Mouse (Mus musculus) embryonic fibroblast, embryonic 13.5 days (primary cell): ENCODE data around the gene Klrb1b. TPM values are rescaled to one million over a fixed set of nuclear protein-coding genes. Genes with fewer than 3 reads are reported as not detected.

ENCODE experiments used
- H3K27ac ChIP-seq: 2 replicates; pipeline ENCODE4 v1.5.1; 2012; ENCODE audit warnings: low read length, control low read depth, inconsistent platforms; ENCODE audit not compliant: insufficient read depth
- H3K4me1 ChIP-seq: 2 replicates; pipeline ENCODE4 v1.6.1; 2011; ENCODE audit warnings: low read length; ENCODE audit not compliant: control insufficient read depth, insufficient read depth
- H3K4me3 ChIP-seq: 2 replicates; pipeline ENCODE4 v1.5.1; 2011; ENCODE audit warnings: mild to moderate bottlenecking, control low read depth, low read length; ENCODE audit not compliant: insufficient read depth
- CTCF ChIP-seq: IDR thresholded peaks from 2 replicates; pipeline ENCODE4 v1.5.1; 2011; ENCODE audit warnings: mild to moderate bottlenecking, control low read depth, low read length, moderate library complexity, borderline replicate concordance; ENCODE audit not compliant: insufficient read depth
- POLR2A ChIP-seq: IDR thresholded peaks from 2 replicates; pipeline ENCODE4 v1.6.1; 2011; ENCODE audit warnings: low read depth, mild to moderate bottlenecking, control low read depth, low read length, moderate library complexity
- polyA plus RNA-seq: library from polyadenylated mRNA; stranded (reverse); fragments of >200 nt; gene quantifications from 2 replicates; pipeline ENCODE4 v1.2.4, GENCODE M21; 2011; ENCODE audit warnings: low read depth; ENCODE audit not compliant: missing spikeins, insufficient read length

Klrb1b gene
- polyA plus RNA-seq, 1 experiment = not detected

- no peaks in the 10 kb centered on the region for H3K4me1 ChIP-seq
- no peak overlapping the region for H3K4me3 ChIP-seq
- TF ChIP-seq POLR2A = no peak
- no peak for TF ChIP-seq CTCF
Observed at GRCm38 (mm10) chr6:128850671-128851070, 24.5 kb upstream of the Klrb1b start.

GRCm38 (mm10) chr6:128849902-128850301, 23.8 kb upstream of the Klrb1b start:
- TF ChIP-seq CTCF = peak; percentile 36; the same call in 1 of the 2 replicates
- TF ChIP-seq POLR2A = no peak
- H3K4me3 ChIP-seq = no peak overlapping the region
- H3K27ac ChIP-seq = no peak overlapping the region
- H3K4me1 ChIP-seq = no peaks in the 10 kb centered on the region

More at GRCm38 (mm10) chr6:128850671-128851070, 24.5 kb upstream of the Klrb1b start:
- no peak overlapping the region for H3K27ac ChIP-seq

GRCm38 (mm10) chr6:128847401-128847800, 21.3 kb upstream of the Klrb1b start:
- TF ChIP-seq POLR2A = no peak
- TF ChIP-seq CTCF = no peak
- H3K4me1 ChIP-seq = no peaks in the 10 kb centered on the region
- H3K4me3 ChIP-seq = no peak overlapping the region
- H3K27ac ChIP-seq = no peak overlapping the region

GRCm38 (mm10) chr6:128845998-128846542, 19.9 kb upstream of the Klrb1b start:
- H3K4me1 ChIP-seq = no peaks in the 10 kb centered on the region
- no peak overlapping the region for H3K27ac ChIP-seq
- H3K4me3 ChIP-seq = no peak overlapping the region
- TF ChIP-seq CTCF (no peak), POLR2A (no peak)

- Histone ChIP-seq H3K4me3 (no peak overlapping the region), H3K27ac (no peak overlapping the region), H3K4me1 (no peaks in the 10 kb centered on the region)
- TF ChIP-seq CTCF (peak; percentile 72; the same call in 1 of the 2 replicates), POLR2A (no peak)
Observed at GRCm38 (mm10) chr6:128845319-128845979, 19.3 kb upstream of the Klrb1b start.

GRCm38 (mm10) chr6:128844586-128845080, 18.5 kb upstream of the Klrb1b start:
- H3K4me3 ChIP-seq = no peak overlapping the region
- no peak for TF ChIP-seq POLR2A
- no peak for TF ChIP-seq CTCF
- H3K4me1 ChIP-seq = no peaks in the 10 kb centered on the region
- H3K27ac ChIP-seq = no peak overlapping the region

GRCm38 (mm10) chr6:128844131-128844530, 18.0 kb upstream of the Klrb1b start:
- Histone ChIP-seq H3K4me1 (no peaks in the 10 kb centered on the region), H3K27ac (no peak overlapping the region), H3K4me3 (no peak overlapping the region)
- TF ChIP-seq POLR2A = no peak
- no peak for TF ChIP-seq CTCF

- TF ChIP-seq CTCF (no peak), POLR2A (no peak; the same call in 1 of the 2 replicates)
- Histone ChIP-seq H3K27ac (peak overlapping the region; percentile 93), H3K4me1 (no peaks in the 10 kb centered on the region), H3K4me3 (peak overlapping the region; percentile 79)
Observed at GRCm38 (mm10) chr6:128843479-128843992, 17.4 kb upstream of the Klrb1b start.

GRCm38 (mm10) chr6:128842945-128843478, 16.9 kb upstream of the Klrb1b start:
- Histone ChIP-seq H3K27ac (peak overlapping the region; percentile 93), H3K4me1 (no peaks in the 10 kb centered on the region), H3K4me3 (peak overlapping the region; percentile 79)
- TF ChIP-seq POLR2A (peak; percentile 80), CTCF (no peak)
